Mouse (Mus musculus): Measurements from ENCODE around the gene Gcnt2. TPM values are rescaled to one million over a fixed set of nuclear protein-coding genes. Genes with fewer than 3 reads are reported as not detected.

Gene Gcnt2
- polyA plus RNA-seq, 1 experiment: not detected

GRCm38 (mm10) chr13:40857281-40857818 is 2.2 kb upstream of the Gcnt2 start:
- no peak for TF ChIP-seq CTCF (IDR thresholded peaks at IDR 0.05; ENCODE audit: insufficient read depth, low read depth, low read length)
- Histone ChIP-seq H3K27ac (ENCODE audit: insufficient read depth, low read depth, low read length) (no peak overlapping the region), H3K4me3 (ENCODE audit: insufficient read depth, low read depth, low read length) (no peak overlapping the region), H3K4me1 (ENCODE audit: control insufficient read depth, insufficient read depth, low read length) (peaks cover 10% of the 10 kb centered on the region)
- 90% methylated on average over 13 of the region's 13 CpGs for WGBS

GRCm38 (mm10) chr13:40859225-40859624 is 329 bp upstream of the Gcnt2 start:
- 57% methylated on average over 8 of the region's 8 CpGs for WGBS
- Histone ChIP-seq H3K27ac (ENCODE audit: insufficient read depth, low read depth, low read length) (0 out of 2 replicates have a peak overlapping the region, but pooled peaks have one; percentile 25), H3K4me1 (ENCODE audit: control insufficient read depth, insufficient read depth, low read length) (peaks cover 10% of the 10 kb centered on the region), H3K4me3 (ENCODE audit: insufficient read depth, low read depth, low read length) (no peak overlapping the region)
- TF ChIP-seq POLR2A (IDR thresholded peaks at IDR 0.05; ENCODE audit: insufficient read depth, low read depth, low read length): no peak
- no peak for TF ChIP-seq CTCF (IDR thresholded peaks at IDR 0.05; ENCODE audit: insufficient read depth, low read depth, low read length)

- Histone ChIP-seq H3K4me3 (ENCODE audit: insufficient read depth, low read depth, low read length) (no peak overlapping the region), H3K4me1 (ENCODE audit: control insufficient read depth, insufficient read depth, low read length) (peaks cover 7% of the 10 kb centered on the region), H3K27ac (ENCODE audit: insufficient read depth, low read depth, low read length) (no peak overlapping the region)
- WGBS: 90% methylated on average over 9 of the region's 9 CpGs
- TF ChIP-seq CTCF (IDR thresholded peaks at IDR 0.05; ENCODE audit: insufficient read depth, low read depth, low read length): no peak
Observed at GRCm38 (mm10) chr13:40863006-40863405, 3.5 kb downstream of the Gcnt2 start.

GRCm38 (mm10) chr13:40868844-40869587 is 9.5 kb downstream of the Gcnt2 start:
- WGBS: 65% methylated on average over 16 of the region's 16 CpGs

GRCm38 (mm10) chr13:40874021-40874420 is 14.5 kb downstream of the Gcnt2 start:
- no peak for TF ChIP-seq CTCF (IDR thresholded peaks at IDR 0.05; ENCODE audit: insufficient read depth, low read depth, low read length)
- H3K4me1 ChIP-seq (ENCODE audit: control insufficient read depth, insufficient read depth, low read length): peaks cover 2% of the 10 kb centered on the region; the same call in 1 of the 2 replicates
- no peak overlapping the region for H3K4me3 ChIP-seq (ENCODE audit: insufficient read depth, low read depth, low read length)
- H3K27ac ChIP-seq (ENCODE audit: insufficient read depth, low read depth, low read length): no peak overlapping the region
- 88% methylated on average over 5 of the region's 5 CpGs for WGBS

More at GRCm38 (mm10) chr13:40868844-40869587, 9.5 kb downstream of the Gcnt2 start:
- Histone ChIP-seq H3K27ac (ENCODE audit: insufficient read depth, low read depth, low read length) (no peak overlapping the region), H3K4me3 (ENCODE audit: insufficient read depth, low read depth, low read length) (no peak overlapping the region), H3K4me1 (ENCODE audit: control insufficient read depth, insufficient read depth, low read length) (peaks cover 2% of the 10 kb centered on the region; the same call in 1 of the 2 replicates)
- no peak for TF ChIP-seq POLR2A (IDR thresholded peaks at IDR 0.05; ENCODE audit: insufficient read depth, low read depth, low read length)
- TF ChIP-seq CTCF (IDR thresholded peaks at IDR 0.05; ENCODE audit: insufficient read depth, low read depth, low read length): no peak

- H3K4me3 ChIP-seq (ENCODE audit: insufficient read depth, low read depth, low read length): no peak overlapping the region
- TF ChIP-seq CTCF (IDR thresholded peaks at IDR 0.05; ENCODE audit: insufficient read depth, low read depth, low read length): no peak
- TF ChIP-seq POLR2A (IDR thresholded peaks at IDR 0.05; ENCODE audit: insufficient read depth, low read depth, low read length): no peak
- 92% methylated on average over 5 of the region's 5 CpGs for WGBS
- H3K4me1 ChIP-seq (ENCODE audit: control insufficient read depth, insufficient read depth, low read length): peaks cover 2% of the 10 kb centered on the region; the same call in 1 of the 2 replicates
- no peak overlapping the region for H3K27ac ChIP-seq (ENCODE audit: insufficient read depth, low read depth, low read length)
Observed at GRCm38 (mm10) chr13:40875415-40875814, 15.9 kb downstream of the Gcnt2 start.

- Histone ChIP-seq H3K27ac (ENCODE audit: insufficient read depth, low read depth, low read length) (no peak overlapping the region), H3K4me3 (ENCODE audit: insufficient read depth, low read depth, low read length) (no peak overlapping the region), H3K4me1 (ENCODE audit: control insufficient read depth, insufficient read depth, low read length) (no peaks in the 10 kb centered on the region)
- WGBS: 87% methylated on average over 4 of the region's 4 CpGs
- no peak for TF ChIP-seq POLR2A (IDR thresholded peaks at IDR 0.05; ENCODE audit: insufficient read depth, low read depth, low read length)
- TF ChIP-seq CTCF (IDR thresholded peaks at IDR 0.05; ENCODE audit: insufficient read depth, low read depth, low read length): no peak
Observed at GRCm38 (mm10) chr13:40877589-40877988, 18.0 kb downstream of the Gcnt2 start.

- TF ChIP-seq CTCF (IDR thresholded peaks at IDR 0.05; ENCODE audit: insufficient read depth, low read depth, low read length): no peak
- no peak for TF ChIP-seq POLR2A (IDR thresholded peaks at IDR 0.05; ENCODE audit: insufficient read depth, low read depth, low read length)
- WGBS: 84% methylated on average over 8 of the region's 8 CpGs
Observed at GRCm38 (mm10) chr13:40880557-40880956, 21.0 kb downstream of the Gcnt2 start.

GRCm38 (mm10) chr13:40882606-40883005 is 23.1 kb downstream of the Gcnt2 start:
- no peak for TF ChIP-seq CTCF (IDR thresholded peaks at IDR 0.05; ENCODE audit: insufficient read depth, low read depth, low read length)
- no peak for TF ChIP-seq POLR2A (IDR thresholded peaks at IDR 0.05; ENCODE audit: insufficient read depth, low read depth, low read length)
- no peak overlapping the region for H3K4me3 ChIP-seq (ENCODE audit: insufficient read depth, low read depth, low read length)
- H3K4me1 ChIP-seq (ENCODE audit: control insufficient read depth, insufficient read depth, low read length): peaks cover 8% of the 10 kb centered on the region; the same call in 1 of the 2 replicates
- H3K27ac ChIP-seq (ENCODE audit: insufficient read depth, low read depth, low read length): no peak overlapping the region
- 87% methylated on average over 5 of the region's 5 CpGs for WGBS

More at GRCm38 (mm10) chr13:40880557-40880956, 21.0 kb downstream of the Gcnt2 start:
- Histone ChIP-seq H3K4me1 (ENCODE audit: control insufficient read depth, insufficient read depth, low read length) (no peaks in the 10 kb centered on the region), H3K27ac (ENCODE audit: insufficient read depth, low read depth, low read length) (no peak overlapping the region), H3K4me3 (ENCODE audit: insufficient read depth, low read depth, low read length) (no peak overlapping the region)

All from olfactory bulb, adult 2 months (tissue).